Mouse (Mus musculus) cerebellum, adult 8-10 months (tissue): Measurements from ENCODE around the gene Fndc5.

Experiments used
- DNase-seq: peaks from one replicate; pipeline ENCODE4 v3.0.0; 2022

The Fndc5 gene

GRCm38 (mm10) chr4:129124652-129125146 is 12.1 kb upstream of the Fndc5 start:
- DNase-seq: no peak

- no peak for DNase-seq
These were observed 10.9 kb upstream of the Fndc5 start for GRCm38 (mm10) chr4:129125736-129126451.

GRCm38 (mm10) chr4:129128582-129129338 is 8.0 kb upstream of the Fndc5 start:
- no peak for DNase-seq

GRCm38 (mm10) chr4:129129387-129129786 is 7.4 kb upstream of the Fndc5 start:
- DNase-seq: no peak

GRCm38 (mm10) chr4:129130149-129130548 is 6.7 kb upstream of the Fndc5 start:
- peak; percentile 54 for DNase-seq

- no peak for DNase-seq
These were observed 6.0 kb upstream of the Fndc5 start for GRCm38 (mm10) chr4:129130755-129131303.

- DNase-seq: peak; percentile 90
These were observed 1.8 kb upstream of the Fndc5 start for GRCm38 (mm10) chr4:129134799-129135585.

GRCm38 (mm10) chr4:129135637-129136036 is 1.2 kb upstream of the Fndc5 start:
- DNase-seq: no peak

GRCm38 (mm10) chr4:129136189-129136578 is 615 bp upstream of the Fndc5 start:
- DNase-seq: no peak

GRCm38 (mm10) chr4:129137392-129138321 is 858 bp downstream of the Fndc5 start:
- DNase-seq: no peak

GRCm38 (mm10) chr4:129139642-129140041 is 2.8 kb downstream of the Fndc5 start:
- no peak for DNase-seq

GRCm38 (mm10) chr4:129140808-129141207 is 4.0 kb downstream of the Fndc5 start:
- DNase-seq: no peak

GRCm38 (mm10) chr4:129141560-129142438 is 5.0 kb downstream of the Fndc5 start:
- no peak for DNase-seq

- no peak for DNase-seq
These were observed 5.7 kb downstream of the Fndc5 start for GRCm38 (mm10) chr4:129142439-129143045.

GRCm38 (mm10) chr4:129143509-129143908 is 6.7 kb downstream of the Fndc5 start:
- no peak for DNase-seq

GRCm38 (mm10) chr4:129144401-129145367 is 7.9 kb downstream of the Fndc5 start:
- DNase-seq: peak; percentile 87

GRCm38 (mm10) chr4:129145411-129145810 is 8.6 kb downstream of the Fndc5 start:
- DNase-seq: no peak

GRCm38 (mm10) chr4:129145943-129146342 is 9.1 kb downstream of the Fndc5 start:
- DNase-seq: no peak

- DNase-seq: no peak
These were observed 9.6 kb downstream of the Fndc5 start for GRCm38 (mm10) chr4:129146392-129146791.
